8 mouse cellular contexts compared by ENCODE assay signal in the genomic region with DNA sequence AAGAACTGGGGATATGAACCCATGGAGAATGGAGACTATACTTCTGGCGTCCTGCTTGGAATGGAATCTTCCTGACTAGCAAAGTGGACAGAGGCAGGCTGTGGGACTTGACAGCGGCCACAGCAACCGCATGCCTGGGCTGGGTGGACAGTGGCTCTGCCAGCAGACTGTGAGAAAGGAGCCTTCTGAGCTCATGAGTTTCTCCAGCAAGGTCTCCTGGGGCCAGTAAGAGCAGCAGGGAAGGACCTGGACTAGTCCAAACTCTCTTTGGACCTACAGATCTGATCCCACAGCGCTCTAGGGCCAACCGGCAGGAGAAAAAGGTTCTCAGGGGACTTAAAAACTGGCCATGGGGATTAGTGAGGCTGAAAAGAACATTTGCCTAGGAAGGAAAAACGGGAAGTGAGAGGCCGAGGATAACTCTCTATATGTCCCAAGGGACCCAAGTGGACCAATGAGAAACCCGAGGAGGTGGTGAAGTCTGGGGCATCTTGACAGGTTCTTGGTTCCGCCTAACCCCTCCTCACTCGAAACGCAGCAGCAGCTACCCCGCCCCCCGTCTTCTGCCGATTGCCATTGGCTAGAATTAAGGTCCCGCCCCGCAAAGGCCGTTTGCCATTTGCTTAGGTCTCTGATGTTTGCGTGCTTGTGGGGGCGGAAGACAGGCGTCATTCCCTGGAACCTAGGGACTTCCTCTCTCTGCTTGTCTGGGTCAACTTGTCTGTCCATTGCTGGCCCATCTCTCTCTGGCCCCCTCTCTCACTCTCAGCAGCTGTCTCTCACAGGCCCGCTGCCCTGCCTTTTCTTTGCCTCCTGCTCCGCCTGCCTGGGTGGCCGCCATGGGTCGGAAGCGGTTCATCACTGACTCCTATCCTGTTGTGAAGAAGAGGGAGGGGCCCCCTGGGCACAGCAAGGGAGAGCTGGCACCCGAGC. TPM values are rescaled to one million over a fixed set of nuclear protein-coding genes. Genes with fewer than 3 reads are reported as not detected.
A peak's percentile ranks its signal among the peaks of the same experiment; 100 is the strongest.
DNase-seq lines count a peak whose midpoint lies in the region; ATAC-seq and TF ChIP-seq lines count a peak whose summit lies in the region.

A gene (plus strand): TSS at position 647 of the 933 bp plus-strand sequence.

- peak within 1 kb of the TSS; percentile 68 for H3K4me2 ChIP-seq in lung, postnatal 0 days (replicated peaks; ENCODE audit: low read depth, low read length)

- no peaks in the 10 kb centered on the region for H3K36me3 ChIP-seq in lung, postnatal 0 days (ENCODE audit: insufficient read depth, low read length)

- 0 out of 2 replicates have a peak, but pooled peaks have one; percentile 14 for TF ChIP-seq EP300 in lung, postnatal 0 days (IDR thresholded peaks at IDR 0.05)

- no peaks in the 10 kb centered on the region for H3K9me3 ChIP-seq in lung, postnatal 0 days (ENCODE audit: low read length)

- H3K27ac ChIP-seq in lung, postnatal 0 days (ENCODE audit: low read length), result peak within 1 kb of the TSS; percentile 95

- peak within 1 kb of the TSS; percentile 51 for H3K9ac ChIP-seq in lung, postnatal 0 days (replicated peaks; ENCODE audit: low read depth)

- no peaks in the 10 kb centered on the region for H3K27me3 ChIP-seq in lung, postnatal 0 days (replicated peaks; ENCODE audit: insufficient read depth, low read length)

- peak; percentile 97 for DNase-seq in MEL-GATA-1-ER (ENCODE audit: extremely low read depth, low read depth)
- DNase-seq in cerebellum, adult 8-10 months, result peak; percentile 98
- DNase-seq in forelimb bud, embryonic 11.5 days (ENCODE audit: low read depth, low spot score), result peak; percentile 86
- peak; percentile 99 for DNase-seq in layer of hippocampus, adult 9-11 months
- DNase-seq in lung, postnatal 0 days (ENCODE audit: low spot score), result peak; percentile 99
- peak; percentile 90 for DNase-seq in ovary, postnatal 14 days (ENCODE audit: low spot score)
- peak; percentile 98 for DNase-seq in thymus, postnatal 14 days

- H3K4me3 ChIP-seq in lung, postnatal 0 days (ENCODE audit: low read depth, low read length), result peak within 1 kb of the TSS; percentile 49

- WGBS in lung, postnatal 0 days, result 11% methylated on average over 26 of the region's 26 CpGs

- TF ChIP-seq CTCF in lung, postnatal 0 days (IDR thresholded peaks at IDR 0.05), result no peak

- peak; percentile 88 to 89 for ATAC-seq in hematopoietic stem cell, adult 5-6 weeks (replicated peaks in 1 of 2; ENCODE audit: insufficient read depth in 1 of 2, low FRiP score in 2 of 2, low TSS enrichment in 1 of 2, low read depth in 1 of 2, poor library complexity in 2 of 2, severe bottlenecking in 2 of 2)
- ATAC-seq in lung, postnatal 0 days, result peak; percentile 93

- peaks cover 7% of the 10 kb centered on the region; the same call in 1 of the 2 replicates for H3K4me1 ChIP-seq in lung, postnatal 0 days (ENCODE audit: insufficient read depth, low read depth, low read length)

RNA-seq across cellular contexts. Expression of the gene that starts here (rescaled TPM):
- 61.0 and 88.8 TPM in 2 replicates for total RNA-seq in hematopoietic stem cell, adult 5-6 weeks (2017)
- polyA plus RNA-seq in lung, postnatal 0 days (2015; fragmentation: Nextera tagmentation; extraction: Ambion mirVana), result 58.6 and 63.6 TPM in 2 replicates

Comparison
In these comparisons a context has a peak if more than half of its experiments do, and no peak if none do; other contexts are left out.
1. Peak in every context shown above with its lines: DNase-seq, ATAC-seq, H3K4me3 ChIP-seq and H3K27ac ChIP-seq.